Mouse (Mus musculus): ENCODE measurements around the gene Dock9.
"Not testable (repeated sequence)": the region's sequence is repeated elsewhere in the genome, so short reads cannot be mapped to it uniquely, and the experiment has no call there.

Dock9 gene

GRCm38 (mm10) chr14:121698620-121698950 lies 99.1 kb downstream of the Dock9 start:
- no peak for DNase-seq (ENCODE audit: low spot score)

- peak; percentile 29 for DNase-seq (ENCODE audit: low spot score)
Measured at GRCm38 (mm10) chr14:121697709-121698619, 99.7 kb downstream of the Dock9 start.

DNA sequence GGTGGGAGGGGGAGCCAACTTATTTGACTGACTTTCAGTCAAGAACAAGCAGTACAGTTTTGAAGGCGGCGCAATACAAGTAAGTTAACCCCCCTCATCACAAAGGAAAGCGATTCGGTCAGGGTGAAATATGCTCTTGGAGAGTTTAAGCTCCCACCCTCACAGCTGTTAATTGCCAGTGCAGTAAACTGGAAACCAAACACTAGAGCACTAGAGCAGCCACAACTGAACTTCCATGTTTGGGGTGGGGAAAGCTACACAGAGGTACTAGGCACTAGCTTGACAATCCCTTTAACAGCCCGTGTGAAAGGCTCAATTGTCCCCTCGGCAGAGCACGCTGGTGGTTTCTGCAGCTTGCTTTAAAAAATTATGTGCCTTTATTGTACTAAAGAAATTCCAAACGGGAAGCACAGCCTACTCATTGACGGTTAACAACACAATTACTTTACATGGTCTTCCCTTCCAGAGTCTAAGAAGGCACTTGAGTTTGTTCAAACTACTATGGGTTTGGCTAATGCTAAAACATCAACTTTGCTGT lies 100.4 kb downstream of the Dock9 start:
- DNase-seq (ENCODE audit: low spot score) = no peak

GRCm38 (mm10) chr14:121696429-121697118 lies 101.1 kb downstream of the Dock9 start:
- no peak for DNase-seq (ENCODE audit: low spot score)

DNA sequence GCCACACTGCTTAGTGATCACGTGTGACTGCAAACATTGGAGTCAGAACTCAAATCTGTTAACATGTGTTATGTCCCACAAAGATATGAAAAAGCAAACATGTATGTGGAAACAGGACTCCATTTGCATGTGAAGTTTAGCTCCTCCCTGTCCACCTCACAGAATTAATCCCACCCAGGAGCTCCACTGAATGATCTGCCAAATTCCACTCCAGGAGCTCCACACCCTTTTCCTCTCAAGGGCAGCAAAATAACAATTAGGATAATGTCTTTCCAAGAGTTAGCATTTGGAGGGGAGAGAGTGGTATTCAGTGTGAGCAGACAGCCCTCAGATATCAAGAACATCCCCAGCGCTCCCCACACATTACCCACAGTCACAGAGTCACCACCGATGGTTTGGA lies 102.9 kb downstream of the Dock9 start:
- DNase-seq (ENCODE audit: low spot score) = no peak

DNA sequence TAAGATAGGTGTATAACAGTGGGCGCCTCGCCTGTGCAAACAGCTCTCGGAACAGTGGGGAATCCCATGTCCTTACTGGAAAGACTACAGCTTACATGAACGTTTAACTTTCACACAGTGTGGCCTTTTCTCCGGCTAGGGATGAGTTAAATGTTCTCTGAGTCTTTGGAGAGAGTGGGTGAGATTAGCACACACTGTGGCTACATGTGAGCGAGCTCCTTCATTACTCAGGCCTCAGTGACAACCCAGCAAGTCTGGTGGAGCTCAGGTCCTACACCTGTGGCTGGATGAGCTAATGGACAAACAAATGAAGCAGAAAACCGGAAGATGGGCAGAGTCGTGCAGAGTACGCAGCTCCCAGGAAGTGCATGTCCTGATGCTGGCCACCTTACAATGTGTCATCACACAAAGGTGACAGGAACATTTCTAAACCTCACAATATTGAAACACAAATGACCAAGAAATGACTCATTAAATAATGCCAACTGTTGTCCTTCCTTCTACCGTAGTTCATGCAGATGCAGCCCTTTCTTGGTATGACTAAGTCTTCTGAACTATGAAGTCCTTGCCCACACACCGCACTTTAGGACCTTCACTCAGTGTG lies 103.5 kb downstream of the Dock9 start:
- DNase-seq (ENCODE audit: low spot score) = no peak

GRCm38 (mm10) chr14:121689649-121690048 lies 108.0 kb downstream of the Dock9 start:
- DNase-seq (ENCODE audit: low spot score) = not testable (repeated sequence)

DNA sequence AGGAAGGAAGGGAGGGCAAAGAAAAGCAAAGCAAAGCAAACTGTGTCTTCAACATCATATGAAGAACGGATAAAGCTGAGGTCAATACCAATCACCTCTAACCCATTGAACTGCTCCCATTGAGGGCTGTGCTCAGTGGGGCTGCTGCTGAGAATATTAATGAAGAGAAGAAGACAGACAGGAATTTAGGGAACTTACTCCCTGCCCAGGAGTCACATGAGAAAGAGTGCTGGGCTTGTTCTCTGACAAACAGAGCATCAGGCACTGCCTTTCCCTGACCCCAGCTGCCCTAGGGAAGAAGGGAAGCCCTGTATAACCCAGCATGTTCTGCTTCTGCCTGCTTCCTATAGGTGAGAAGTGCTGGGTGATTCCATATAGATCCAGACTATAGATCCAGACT lies 109.5 kb downstream of the Dock9 start:
- no peak for DNase-seq (ENCODE audit: low spot score)

GRCm38 (mm10) chr14:121687274-121687673 lies 110.4 kb downstream of the Dock9 start:
- no peak for DNase-seq (ENCODE audit: low spot score)

- no peak for DNase-seq (ENCODE audit: low spot score)
Measured at GRCm38 (mm10) chr14:121678913-121679312, 118.7 kb downstream of the Dock9 start.

- no peak for DNase-seq (ENCODE audit: low spot score)
Measured at GRCm38 (mm10) chr14:121678445-121678844, 119.2 kb downstream of the Dock9 start.

DNA sequence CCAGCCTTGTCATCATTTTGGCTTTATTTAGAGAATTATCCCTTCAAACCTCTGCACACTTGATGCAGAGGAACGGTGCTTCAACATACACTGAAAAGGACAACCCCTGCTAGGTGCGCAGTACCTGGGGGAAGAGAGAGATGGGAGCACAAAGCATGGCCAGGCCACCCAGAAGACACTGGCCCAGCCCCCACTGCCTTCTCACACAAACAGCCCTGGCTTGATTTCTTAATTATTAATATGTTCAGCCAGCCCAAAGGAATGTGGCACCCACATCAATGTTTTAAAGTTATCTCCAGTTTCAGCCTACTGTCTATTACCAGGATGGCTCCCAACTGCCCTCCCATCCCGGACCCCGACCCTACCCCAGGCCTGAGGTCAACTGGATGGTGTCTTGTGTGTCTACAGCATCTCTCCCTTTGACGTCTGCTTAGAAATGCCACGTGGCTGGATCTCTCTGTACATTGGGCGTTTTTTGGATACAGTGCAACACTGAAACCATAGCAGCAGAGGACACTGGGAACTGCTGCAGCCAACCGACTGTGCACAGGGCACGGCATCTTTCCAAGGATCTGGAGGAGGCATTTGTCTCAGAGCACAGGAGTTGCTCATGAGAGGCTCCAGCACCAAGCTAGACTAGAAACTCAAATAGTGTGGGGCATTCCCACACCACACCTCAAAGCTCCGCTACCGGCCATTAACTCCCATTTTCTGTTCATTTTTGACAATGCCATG lies 120.9 kb downstream of the Dock9 start:
- DNase-seq (ENCODE audit: low spot score) = no peak

DNA sequence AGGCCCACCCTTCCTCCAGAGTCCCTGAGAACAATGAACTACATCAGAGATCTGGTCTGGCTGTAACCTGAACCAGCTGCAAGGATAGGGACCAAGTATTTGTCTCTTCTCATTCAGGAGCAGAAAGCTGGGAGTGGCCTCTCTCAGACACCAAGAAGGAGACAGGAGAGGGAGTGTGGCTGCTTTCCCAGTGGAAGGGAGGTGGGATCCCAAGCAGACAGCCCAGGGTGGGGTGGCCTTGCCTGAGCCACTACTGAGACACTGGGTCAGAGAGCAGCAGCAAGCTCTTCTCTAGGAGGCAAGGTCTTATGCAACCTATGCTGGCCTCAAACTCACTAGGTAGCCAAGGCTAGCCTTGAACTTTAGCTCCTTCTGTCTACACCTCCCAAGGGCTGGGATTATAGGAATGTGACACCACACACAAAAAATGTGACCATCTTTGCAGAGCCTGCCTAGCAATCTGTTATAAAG lies 121.5 kb downstream of the Dock9 start:
- DNase-seq (ENCODE audit: low spot score) = no peak

GRCm38 (mm10) chr14:121675579-121675978 lies 122.1 kb downstream of the Dock9 start:
- no peak for DNase-seq (ENCODE audit: low spot score)

DNA sequence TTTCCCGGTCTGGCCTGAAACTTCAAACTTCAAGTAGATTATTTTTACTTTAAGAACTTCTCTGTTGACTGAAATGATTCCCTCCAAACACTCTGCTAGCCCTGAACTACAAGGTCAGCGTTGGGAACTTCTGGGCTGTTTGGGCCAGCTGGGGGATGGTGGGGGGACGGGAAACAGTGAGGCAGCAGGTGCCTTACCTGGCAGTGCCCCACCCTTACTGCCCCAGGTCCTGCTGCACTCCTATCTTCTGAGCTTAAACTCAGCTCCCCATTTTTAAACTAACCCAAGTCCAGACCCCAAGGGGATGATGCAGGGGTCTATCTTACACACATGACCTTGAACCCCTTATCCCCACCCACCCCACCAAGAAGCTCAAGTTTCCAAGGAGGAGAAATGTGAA lies 122.5 kb downstream of the Dock9 start:
- DNase-seq (ENCODE audit: low spot score) = no peak

GRCm38 (mm10) chr14:121670016-121670415 lies 127.6 kb downstream of the Dock9 start:
- DNase-seq (ENCODE audit: low spot score) = no peak

- DNase-seq (ENCODE audit: low spot score) = no peak
Measured at GRCm38 (mm10) chr14:121666641-121667274, 130.9 kb downstream of the Dock9 start.

GRCm38 (mm10) chr14:121665693-121666273 lies 131.9 kb downstream of the Dock9 start:
- DNase-seq (ENCODE audit: low spot score) = no peak

- no peak for DNase-seq (ENCODE audit: low spot score)
Measured at GRCm38 (mm10) chr14:121663913-121664312, 133.7 kb downstream of the Dock9 start.

GRCm38 (mm10) chr14:121660918-121661317 lies 136.7 kb downstream of the Dock9 start:
- no peak for DNase-seq (ENCODE audit: low spot score)
